In genomic region chr6:5218190-5218589, GRCm38 (mm10) we compare ENCODE assay signal across 24 mouse cellular contexts. TPM values are rescaled to one million over a fixed set of nuclear protein-coding genes. Genes with fewer than 3 reads are reported as not detected.
DNase-seq lines count a peak whose midpoint lies in the region; ATAC-seq and TF ChIP-seq lines count a peak whose summit lies in the region.
"Had no signal": no experiment of that assay in that cellular context is flagged by ENCODE, and none has a peak within 500 bp of the region (broad histone marks: within the 10 kb centered on the region; RNA-seq: fewer than 3 reads in every experiment).

No protein-coding gene starts in this region.

- WGBS in liver, embryonic 11.5 days = 89% methylated on average over 4 of the region's 4 CpGs
- WGBS in liver, embryonic 15.5 days (ENCODE audit: insufficient replicate concordance) = 69% methylated on average over 4 of the region's 4 CpGs
- WGBS in forebrain, embryonic 15.5 days = 93% methylated on average over 4 of the region's 4 CpGs

- no peaks in the 10 kb centered on the region for H3K79me3 ChIP-seq in C2C12 (ENCODE audit: low read depth)

- no peak overlapping the region for H3K4me2 ChIP-seq in liver, embryonic 11.5 days
- H3K4me2 ChIP-seq in liver, embryonic 15.5 days = 0 out of 2 replicates have a peak overlapping the region, but pooled peaks have one; percentile 13
- H3K4me2 ChIP-seq in forebrain, embryonic 15.5 days (replicated peaks) = no peak overlapping the region
- H3K4me2 ChIP-seq: heart, embryonic 12.5 days; hindbrain, embryonic 15.5 days had no signal

- H3K27ac ChIP-seq in liver, embryonic 11.5 days (ENCODE audit: low read depth, low read length) = no peak overlapping the region
- H3K27ac ChIP-seq in liver, embryonic 15.5 days (replicated peaks) = 0 out of 2 replicates have a peak overlapping the region, but pooled peaks have one; percentile 2
- no peak overlapping the region for H3K27ac ChIP-seq in forebrain, embryonic 15.5 days (replicated peaks)
- H3K27ac ChIP-seq: embryonic facial prominence, embryonic 10.5 days; forebrain, embryonic 10.5 days; heart, adult 2 months; hindbrain, embryonic 15.5 days had no signal

- H3ac ChIP-seq in C2C12 (ENCODE audit: control insufficient read depth, insufficient read length, low read depth) = no peak overlapping the region

- no peaks in the 10 kb centered on the region for H3K79me2 ChIP-seq in C2C12 (ENCODE audit: control insufficient read depth, insufficient read depth)

- DNase-seq in c-Kit-positive CD71-positive TER-119-positive erythroid progenitor cells, embryonic 14.5 days (ENCODE audit: low spot score) = peak; percentile 39
- DNase-seq in liver, embryonic 11.5 days (ENCODE audit: low spot score) = no peak
- no peak for DNase-seq in frontal cortex, postnatal 14 days (ENCODE audit: low spot score in 2 of 2)
- no peak for DNase-seq in cerebellum, adult 8-10 months
- DNase-seq in lung, adult 18-20 months = no peak
- DNase-seq: adrenal gland, postnatal 14 days; cerebellum, adult 11-12 months; cerebellum, adult 9-11 months; gastrocnemius, postnatal 14 days; heart, adult 2 months; heart, postnatal 36 days had no signal

- no peak for TF ChIP-seq CTCF in C2C12 (IDR thresholded peaks at IDR 0.05; ENCODE audit: control insufficient read depth, insufficient read depth, insufficient read length)

- H3K9ac ChIP-seq in liver, embryonic 11.5 days (ENCODE audit: low read depth, low read length) = no peak overlapping the region
- H3K9ac ChIP-seq in liver, embryonic 15.5 days = no peak overlapping the region
- H3K9ac ChIP-seq in forebrain, embryonic 15.5 days (replicated peaks) = no peak overlapping the region
- H3K9ac ChIP-seq: heart, embryonic 12.5 days; hindbrain, embryonic 15.5 days had no signal

- no peaks in the 10 kb centered on the region for H3K36me3 ChIP-seq in C2C12 (ENCODE audit: control insufficient read depth, insufficient read depth)
- no peaks in the 10 kb centered on the region for H3K36me3 ChIP-seq in liver, embryonic 11.5 days (ENCODE audit: control insufficient read depth, insufficient read depth, low read length)
- H3K36me3 ChIP-seq in liver, embryonic 15.5 days (replicated peaks) = peaks cover 5% of the 10 kb centered on the region; the same call in 1 of the 2 replicates
- no peaks in the 10 kb centered on the region for H3K36me3 ChIP-seq in forebrain, embryonic 15.5 days
- H3K36me3 ChIP-seq: embryonic facial prominence, embryonic 10.5 days; forebrain, embryonic 10.5 days; hindbrain, embryonic 15.5 days had no signal

- peak; percentile 53; the same call in 1 of the 2 replicates for ATAC-seq in liver, embryonic 11.5 days (replicated peaks; ENCODE audit: low FRiP score)
- peak; percentile 87 for ATAC-seq in liver, embryonic 15.5 days (ENCODE audit: insufficient read depth)
- no peak for ATAC-seq in forebrain, embryonic 15.5 days (replicated peaks)
- ATAC-seq: activated CD4-positive, CD25-positive, alpha-beta regulatory T cell, adult 4 months; forebrain, embryonic 14.5 days; Patski had no signal

- no peaks in the 10 kb centered on the region for H3K4me1 ChIP-seq in liver, embryonic 11.5 days (replicated peaks; ENCODE audit: control insufficient read depth, insufficient read depth, low read length)
- peaks cover 12% of the 10 kb centered on the region for H3K4me1 ChIP-seq in liver, embryonic 15.5 days (replicated peaks)
- no peaks in the 10 kb centered on the region for H3K4me1 ChIP-seq in forebrain, embryonic 15.5 days
- H3K4me1 ChIP-seq: heart, embryonic 12.5 days; hindbrain, embryonic 15.5 days had no signal

- no peaks in the 10 kb centered on the region for H3K27me3 ChIP-seq in C2C12 (ENCODE audit: control insufficient read depth, insufficient read depth, insufficient read length)
- no peaks in the 10 kb centered on the region for H3K27me3 ChIP-seq in liver, embryonic 11.5 days (replicated peaks; ENCODE audit: control insufficient read depth, insufficient read depth, low read length)
- H3K27me3 ChIP-seq in liver, embryonic 15.5 days = no peaks in the 10 kb centered on the region
- H3K27me3 ChIP-seq in forebrain, embryonic 15.5 days = no peaks in the 10 kb centered on the region
- H3K27me3 ChIP-seq: CH12.LX; heart, embryonic 12.5 days; hindbrain, embryonic 15.5 days; Patski had no signal

- no peaks in the 10 kb centered on the region for H3K9me3 ChIP-seq in liver, embryonic 11.5 days (ENCODE audit: control insufficient read depth, low read length)
- H3K9me3 ChIP-seq in liver, embryonic 15.5 days (replicated peaks) = no peaks in the 10 kb centered on the region
- H3K9me3 ChIP-seq in forebrain, embryonic 15.5 days = no peaks in the 10 kb centered on the region
- H3K9me3 ChIP-seq: heart, embryonic 12.5 days; hindbrain, embryonic 15.5 days had no signal

- no peak overlapping the region for H3K4me3 ChIP-seq in C2C12 (ENCODE audit: insufficient read depth, poor library complexity, severe bottlenecking)
- H3K4me3 ChIP-seq in liver, embryonic 11.5 days (ENCODE audit: low read depth, low read length) = no peak overlapping the region
- H3K4me3 ChIP-seq in liver, embryonic 15.5 days (replicated peaks) = no peak overlapping the region
- H3K4me3 ChIP-seq in forebrain, embryonic 15.5 days = no peak overlapping the region
- H3K4me3 ChIP-seq: embryonic facial prominence, embryonic 10.5 days; forebrain, embryonic 10.5 days; heart, adult 2 months; heart, embryonic 12.5 days; hindbrain, embryonic 15.5 days had no signal

TF ChIP-seq in C2C12, 6 proteins besides CTCF, POLR2A, EP300 and RAD21:
- TF ChIP-seq MYOD1 (IDR thresholded peaks at IDR 0.05; ENCODE audit: control insufficient read depth, insufficient read length, low read depth) = no peak
- TF ChIP-seq USF1 (IDR thresholded peaks at IDR 0.05; ENCODE audit: low read depth) = peak; percentile 43

RNA-seq across cellular contexts. Expression of gene Pon1, which starts 24.4 kb away (rescaled TPM):
- not detected for polyA plus RNA-seq in C2C12 (2012; fragmentation: generic; extraction: Trizol)
- 0.75 and 1.5 TPM in 2 replicates for polyA plus RNA-seq in liver, embryonic 11.5 days (2014; fragmentation: Nextera tagmentation; extraction: Ambion mirVana)
- 6.6 and 8.9 TPM in 2 replicates for polyA plus RNA-seq in liver, embryonic 15.5 days (2015; fragmentation: Nextera tagmentation; extraction: Ambion mirVana)
- 0.55 and 1.1 TPM in 2 replicates for polyA plus RNA-seq in forebrain, embryonic 15.5 days (2015; fragmentation: Nextera tagmentation; extraction: Ambion mirVana)
- polyA plus RNA-seq: activated CD4-positive, CD25-positive, alpha-beta regulatory T cell, adult 4 months; embryonic facial prominence, embryonic 10.5 days; frontal cortex, adult 2 months; heart, embryonic 12.5 days; heart, embryonic 16.5 days; Patski had no signal

RNA-seq across cellular contexts. Expression of gene Pon3, which starts 37.9 kb away (rescaled TPM):
- polyA plus RNA-seq in C2C12 (2012; fragmentation: generic; extraction: Trizol) = 0.78 TPM
- polyA plus RNA-seq in liver, embryonic 11.5 days (2014; fragmentation: Nextera tagmentation; extraction: Ambion mirVana) = 17.8 and 18.5 TPM in 2 replicates
- 20.6 and 23.0 TPM in 2 replicates for polyA plus RNA-seq in liver, embryonic 15.5 days (2015; fragmentation: Nextera tagmentation; extraction: Ambion mirVana)
- 2.9 and 3.2 TPM in 2 replicates for polyA plus RNA-seq in forebrain, embryonic 15.5 days (2015; fragmentation: Nextera tagmentation; extraction: Ambion mirVana)
